In genomic region chr16:91780826-91781225, GRCm38 (mm10) we compare ENCODE assay signal across 24 mouse cellular contexts. TPM values are rescaled to one million over a fixed set of nuclear protein-coding genes. Genes with fewer than 3 reads are reported as not detected.
DNase-seq lines count a peak whose midpoint lies in the region; ATAC-seq and TF ChIP-seq lines count a peak whose summit lies in the region.
"Had no signal": no experiment of that assay in that cellular context is flagged by ENCODE, and none has a peak within 500 bp of the region (broad histone marks: within the 10 kb centered on the region; RNA-seq: fewer than 3 reads in every experiment).

No protein-coding gene starts in this region.

- H3K79me2 ChIP-seq in CH12.LX (replicated peaks; ENCODE audit: control insufficient read depth, extremely low read depth, insufficient read depth, poor library complexity, severe bottlenecking), result peaks cover 15% of the 10 kb centered on the region

- TF ChIP-seq CTCF in CH12.LX (conservative IDR thresholded peaks at IDR 0.05 in 1 of 2, IDR thresholded peaks at IDR 0.05 in 1 of 2; ENCODE audit: low read depth in 2 of 2, low read length in 2 of 2), result no peak

- WGBS in forebrain, embryonic 11.5 days, result 89% methylated on average over 3 of the region's 3 CpGs
- 73% methylated on average over 3 of the region's 3 CpGs for WGBS in intestine, embryonic 16.5 days

- peak overlapping the region; percentile 40; the same call in 1 of the 2 replicates for H3K4me2 ChIP-seq in CH12.LX (ENCODE audit: insufficient read depth, low read depth, poor library complexity, severe bottlenecking)
- H3K4me2 ChIP-seq in forebrain, embryonic 11.5 days (ENCODE audit: low read depth, low read length, severe bottlenecking), result no peak overlapping the region
- H3K4me2 ChIP-seq in intestine, embryonic 16.5 days (ENCODE audit: low read depth, low read length), result no peak overlapping the region
- H3K4me2 ChIP-seq: heart, embryonic 11.5 days; hindbrain, embryonic 15.5 days; limb, embryonic 12.5 days; liver, embryonic 12.5 days; midbrain, embryonic 11.5 days; neural tube, embryonic 13.5 days had no signal

- no peaks in the 10 kb centered on the region for H3K9me3 ChIP-seq in CH12.LX (replicated peaks; ENCODE audit: low read length)
- no peaks in the 10 kb centered on the region for H3K9me3 ChIP-seq in forebrain, embryonic 11.5 days (ENCODE audit: control insufficient read depth, low read length)
- no peaks in the 10 kb centered on the region for H3K9me3 ChIP-seq in intestine, embryonic 16.5 days (ENCODE audit: control insufficient read depth, low read length)
- H3K9me3 ChIP-seq: G1E; hindbrain, embryonic 15.5 days; limb, embryonic 12.5 days; liver, embryonic 12.5 days; neural tube, embryonic 13.5 days had no signal

- dilution Hi-C loops in CH12.LX (cut with MboI; ENCODE audit: extremely low pct_ligation_motif_present, extremely low pct_unique_long_range_greater_than_20kb, low sequenced_read_pairs), result no loop called here

- DNase-seq in A20 (ENCODE audit: low read depth, low spot score), result peak; percentile 46
- no peak for DNase-seq in CH12.LX (ENCODE audit: extremely low read depth)
- peak; percentile 56 for DNase-seq in naive thymus-derived CD4-positive, alpha-beta T cell, adult 2 months (ENCODE audit: low read depth)
- peak; percentile 48 for DNase-seq in thymus, postnatal 14 days
- no peak for DNase-seq in forebrain, embryonic 11.5 days (ENCODE audit: low spot score)
- DNase-seq in neural tube, embryonic 10.5 days (ENCODE audit: extremely low spot score, low spot score), result no peak
- DNase-seq: cerebellum, adult 2 months; cerebellum, postnatal 36 days; gastrocnemius, postnatal 25 days; heart, postnatal 14 days; kidney, adult 18-20 months; lung, adult 2 months; lung, postnatal 4 days; spleen, adult 18-20 months had no signal

- H3K27ac ChIP-seq in CH12.LX (ENCODE audit: insufficient read depth, low read depth), result no peak overlapping the region
- H3K27ac ChIP-seq in forebrain, embryonic 11.5 days (ENCODE audit: low read depth, low read length), result no peak overlapping the region
- no peak overlapping the region for H3K27ac ChIP-seq in intestine, embryonic 16.5 days (ENCODE audit: low read length)
- H3K27ac ChIP-seq: hindbrain, embryonic 15.5 days; kidney, postnatal 0 days; limb, embryonic 12.5 days; liver, embryonic 12.5 days; neural tube, embryonic 13.5 days had no signal

- peaks cover 21 to 58% of the 10 kb centered on the region in 2 experiments for H3K4me1 ChIP-seq in CH12.LX (ENCODE audit: control insufficient read depth in 1 of 2, insufficient read depth in 2 of 2)
- H3K4me1 ChIP-seq in forebrain, embryonic 11.5 days (replicated peaks; ENCODE audit: control insufficient read depth, insufficient read depth, low read length), result peaks cover 3% of the 10 kb centered on the region; the same call in 1 of the 2 replicates
- no peaks in the 10 kb centered on the region; the same call in 1 of the 2 replicates for H3K4me1 ChIP-seq in intestine, embryonic 16.5 days (ENCODE audit: control insufficient read depth, insufficient read depth, low read length)
- H3K4me1 ChIP-seq: limb, embryonic 12.5 days had no signal

- H3K27me3 ChIP-seq in CH12.LX (replicated peaks), result no peaks in the 10 kb centered on the region
- no peaks in the 10 kb centered on the region for H3K27me3 ChIP-seq in forebrain, embryonic 11.5 days (ENCODE audit: control insufficient read depth, insufficient read depth, low read length)
- no peaks in the 10 kb centered on the region for H3K27me3 ChIP-seq in intestine, embryonic 16.5 days (replicated peaks; ENCODE audit: control insufficient read depth, insufficient read depth, low read length)
- H3K27me3 ChIP-seq: hindbrain, embryonic 15.5 days; limb, embryonic 12.5 days; neural tube, embryonic 13.5 days had no signal

- 0 out of 2 replicates have a peak overlapping the region, but pooled peaks have one; percentile 22 for H3K9ac ChIP-seq in CH12.LX (ENCODE audit: insufficient read depth, low read depth)
- no peak overlapping the region for H3K9ac ChIP-seq in forebrain, embryonic 11.5 days (ENCODE audit: low read length)
- no peak overlapping the region for H3K9ac ChIP-seq in intestine, embryonic 16.5 days (ENCODE audit: low read depth, low read length)
- H3K9ac ChIP-seq: hindbrain, embryonic 15.5 days; limb, embryonic 12.5 days; liver, embryonic 12.5 days; neural tube, embryonic 13.5 days had no signal

- no peak for TF ChIP-seq RAD21 in CH12.LX (IDR thresholded peaks at IDR 0.05; ENCODE audit: low read depth, low read length)

- TF ChIP-seq EP300 in CH12.LX (IDR thresholded peaks at IDR 0.05; ENCODE audit: low read length), result peak; percentile 44; the same call in 1 of the 2 replicates

- in situ Hi-C loops in CH12.LX (cut with MboI; ENCODE audit: low pct_ligation_motif_present, low pct_unique_long_range_greater_than_20kb, low sequenced_read_pairs), result no loop called here

- no peak for ATAC-seq in forebrain, embryonic 11.5 days (replicated peaks; ENCODE audit: low FRiP score)
- no peak for ATAC-seq in intestine, embryonic 16.5 days
- ATAC-seq: forebrain, embryonic 14.5 days; liver, embryonic 12.5 days had no signal

- H3K36me3 ChIP-seq in CH12.LX (replicated peaks in 1 of 2; ENCODE audit: control insufficient read depth in 1 of 2, insufficient read depth in 1 of 2, low read length in 1 of 2), result peaks cover 12 to 29% of the 10 kb centered on the region in 2 experiments
- H3K36me3 ChIP-seq in forebrain, embryonic 11.5 days (ENCODE audit: control insufficient read depth, insufficient read depth, low read length), result no peaks in the 10 kb centered on the region
- no peaks in the 10 kb centered on the region for H3K36me3 ChIP-seq in intestine, embryonic 16.5 days (ENCODE audit: control insufficient read depth, insufficient read depth, low read length)
- H3K36me3 ChIP-seq: liver, embryonic 12.5 days had no signal

- no peak overlapping the region for H3K4me3 ChIP-seq in CH12.LX (replicated peaks in 1 of 3; ENCODE audit: low read depth in 2 of 3, low read length in 2 of 3, poor library complexity in 1 of 3)
- H3K4me3 ChIP-seq in forebrain, embryonic 11.5 days (ENCODE audit: low read depth, low read length), result no peak overlapping the region
- H3K4me3 ChIP-seq in intestine, embryonic 16.5 days (ENCODE audit: low read length), result no peak overlapping the region
- H3K4me3 ChIP-seq: hindbrain, embryonic 15.5 days; limb, embryonic 12.5 days; liver, embryonic 12.5 days; neural tube, embryonic 13.5 days had no signal

- TF ChIP-seq POLR2A in CH12.LX (IDR thresholded peaks at IDR 0.05; ENCODE audit: low read depth, low read length), result no peak

TF ChIP-seq in CH12.LX, 34 proteins besides CTCF, POLR2A, EP300 and RAD21:
- peak; percentile 69 for TF ChIP-seq ELF1 (IDR thresholded peaks at IDR 0.05; ENCODE audit: low read depth, low read length)
- no peak for TF ChIP-seq MYC (IDR thresholded peaks at IDR 0.05; ENCODE audit: low read depth, low read length)

RNA-seq across cellular contexts. Expression of gene Itsn1, which starts 51.7 kb away (rescaled TPM):
- total RNA-seq in CH12.LX (2012; rRNA removed) (33.2 and 46.3 TPM in 2 replicates), CH12.LX (2014; rRNA removed) (32.5 and 35.9 TPM in 2 replicates)
- 54.5 and 68.6 TPM in 2 replicates for polyA plus RNA-seq in CH12.LX (2012; ENCODE audit: insufficient read length, low read depth)
- 55.2 and 60.2 TPM in 2 replicates for polyA plus RNA-seq in forebrain, embryonic 11.5 days (2014; fragmentation: Nextera tagmentation; extraction: Ambion mirVana)
- 10.5 and 13.1 TPM in 2 replicates for polyA plus RNA-seq in intestine, embryonic 16.5 days (2015; fragmentation: Nextera tagmentation; extraction: Ambion mirVana)

RNA-seq across cellular contexts. Expression of gene Cryzl1, which starts 52.1 kb away (rescaled TPM):
- 75.7 and 115 TPM in 2 replicates for total RNA-seq in CH12.LX (2012; rRNA removed)
- 111 and 125 TPM in 2 replicates for total RNA-seq in CH12.LX (2014; rRNA removed)
- 105 and 126 TPM in 2 replicates for polyA plus RNA-seq in CH12.LX (2012; ENCODE audit: insufficient read length, low read depth)
- 73.6 and 83.6 TPM in 2 replicates for polyA plus RNA-seq in forebrain, embryonic 11.5 days (2014; fragmentation: Nextera tagmentation; extraction: Ambion mirVana)
- polyA plus RNA-seq in intestine, embryonic 16.5 days (2015; fragmentation: Nextera tagmentation; extraction: Ambion mirVana), result 66.9 and 69.4 TPM in 2 replicates

Comparison
In these comparisons a context has a peak if more than half of its experiments do, and no peak if none do; other contexts are left out.
1. DNase-seq: peak in A20 (single experiment), naive thymus-derived CD4-positive, alpha-beta T cell, adult 2 months (single experiment) and thymus, postnatal 14 days (single experiment); none in CH12.LX (single experiment), forebrain, embryonic 11.5 days (single experiment) and neural tube, embryonic 10.5 days (single experiment).